Comparison of ENCODE assay signal across 15 mouse cellular contexts in the genomic region with DNA sequence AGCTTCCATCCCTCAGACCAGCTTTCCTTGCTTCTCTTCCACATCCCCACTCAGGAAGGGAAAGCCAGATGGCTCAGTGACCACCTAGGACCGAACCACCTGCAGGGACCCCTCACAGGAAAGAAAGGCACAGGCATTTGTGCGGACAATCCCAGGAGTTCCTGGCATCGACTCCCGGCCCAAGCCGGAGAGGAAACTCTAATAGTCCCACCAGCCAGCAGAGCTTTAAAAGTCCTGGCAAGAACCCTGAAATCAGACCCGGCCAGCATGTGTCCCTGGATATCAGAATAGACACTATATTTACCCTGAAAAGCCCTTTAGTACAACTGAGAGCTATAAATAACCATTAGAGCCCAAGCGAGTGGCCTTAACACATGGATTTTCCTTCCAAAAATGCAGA. TPM values are rescaled to one million over a fixed set of nuclear protein-coding genes. Genes with fewer than 3 reads are reported as not detected.
A peak's percentile ranks its signal among the peaks of the same experiment; 100 is the strongest.
DNase-seq lines count a peak whose midpoint lies in the region; ATAC-seq lines count a peak whose summit lies in the region.
"Had no signal": no experiment of that assay in that cellular context is flagged by ENCODE, and none has a peak within 500 bp of the region (broad histone marks: within the 10 kb centered on the region; RNA-seq: fewer than 3 reads in every experiment).

A gene (plus strand): TSS at position 257 of the 400 bp plus-strand sequence.

- peaks cover 18% of the 10 kb centered on the region for H3K4me1 ChIP-seq in limb, embryonic 13.5 days
- peaks cover 4% of the 10 kb centered on the region for H3K4me1 ChIP-seq in limb, embryonic 10.5 days
- H3K4me1 ChIP-seq in heart, embryonic 16.5 days (ENCODE audit: control insufficient read depth, insufficient read depth, low read length), result peaks cover 14% of the 10 kb centered on the region

- 0 out of 2 replicates have a peak within 1 kb of the TSS, but pooled peaks have one; percentile 10 for H3K27ac ChIP-seq in limb, embryonic 13.5 days
- no peak within 1 kb of the TSS for H3K27ac ChIP-seq in limb, embryonic 10.5 days
- H3K27ac ChIP-seq in heart, embryonic 16.5 days (ENCODE audit: low read length), result peak within 1 kb of the TSS; percentile 82

- 52% methylated on average over 7 of the region's 7 CpGs for WGBS in limb, embryonic 13.5 days
- WGBS in limb, embryonic 10.5 days, result 85% methylated on average over 7 of the region's 7 CpGs
- WGBS in heart, embryonic 16.5 days, result 32% methylated on average over 7 of the region's 7 CpGs

- peak; percentile 14 for DNase-seq in cerebellum, adult 9-11 months
- DNase-seq in cerebellum, adult 8-10 months, result no peak
- DNase-seq in limb, embryonic 10.5 days (ENCODE audit: low spot score), result no peak
- DNase-seq in skeletal muscle tissue, adult 2 months (ENCODE audit: low read depth, low spot score), result peak; percentile 80
- no peak for DNase-seq in lung, postnatal 14 days
- DNase-seq in left cerebral cortex, postnatal 14 days (ENCODE audit: low spot score in 2 of 2), result no peak
- DNase-seq: kidney, postnatal 25 days; liver; lung, adult 2 months had no signal

- no peaks in the 10 kb centered on the region for H3K9me3 ChIP-seq in limb, embryonic 13.5 days
- no peaks in the 10 kb centered on the region for H3K9me3 ChIP-seq in limb, embryonic 10.5 days (replicated peaks)
- no peaks in the 10 kb centered on the region for H3K9me3 ChIP-seq in heart, embryonic 16.5 days (replicated peaks; ENCODE audit: control insufficient read depth, low read length)

- no peak for ATAC-seq in limb, embryonic 13.5 days (ENCODE audit: low FRiP score, low read depth)
- peak; percentile 76 for ATAC-seq in heart, embryonic 16.5 days (replicated peaks; ENCODE audit: extremely low read depth, insufficient read depth, low FRiP score)
- ATAC-seq: intestine, embryonic 16.5 days; Patski had no signal

- intact Hi-C loops in left cerebral cortex, postnatal 14 days (cut with DNase I), result no loop called here

- 0 out of 2 replicates have a peak within 1 kb of the TSS, but pooled peaks have one; percentile 14 for H3K4me2 ChIP-seq in limb, embryonic 13.5 days (replicated peaks)
- H3K4me2 ChIP-seq in heart, embryonic 16.5 days (ENCODE audit: low read depth, low read length), result peak within 1 kb of the TSS; percentile 48

- H3K9ac ChIP-seq in limb, embryonic 13.5 days, result no peak within 1 kb of the TSS
- H3K9ac ChIP-seq in heart, embryonic 16.5 days (ENCODE audit: low read length), result peak within 1 kb of the TSS; percentile 56

- H3K27me3 ChIP-seq in limb, embryonic 13.5 days, result no peaks in the 10 kb centered on the region
- H3K27me3 ChIP-seq in limb, embryonic 10.5 days (ENCODE audit: low read depth, poor library complexity, severe bottlenecking), result no peaks in the 10 kb centered on the region
- no peaks in the 10 kb centered on the region for H3K27me3 ChIP-seq in heart, embryonic 16.5 days (ENCODE audit: control insufficient read depth, insufficient read depth, low read length)

- H3K36me3 ChIP-seq in limb, embryonic 13.5 days, result no peaks in the 10 kb centered on the region
- no peaks in the 10 kb centered on the region for H3K36me3 ChIP-seq in limb, embryonic 10.5 days
- no peaks in the 10 kb centered on the region for H3K36me3 ChIP-seq in heart, embryonic 16.5 days (ENCODE audit: control insufficient read depth, insufficient read depth)

- no peak within 1 kb of the TSS for H3K4me3 ChIP-seq in limb, embryonic 13.5 days
- H3K4me3 ChIP-seq in limb, embryonic 10.5 days, result no peak within 1 kb of the TSS
- H3K4me3 ChIP-seq in heart, embryonic 16.5 days (ENCODE audit: low read length), result peak within 1 kb of the TSS; percentile 41

RNA-seq across cellular contexts. Expression of the gene that starts here (rescaled TPM):
- 5.4 and 5.7 TPM in 2 replicates for polyA plus RNA-seq in limb, embryonic 13.5 days (2015; fragmentation: Nextera tagmentation; extraction: Ambion mirVana)
- polyA plus RNA-seq in limb, embryonic 10.5 days (2016; fragmentation: Nextera tagmentation; extraction: Ambion mirVana), result not detected in 2 replicates
- 23.3 and 29.9 TPM in 2 replicates for polyA plus RNA-seq in heart, embryonic 16.5 days (2015; fragmentation: Nextera tagmentation; extraction: Ambion mirVana)
- 1 to 10 TPM in 1 of 2 experiments, under 1 TPM in 1; 0.30 to 1.2 TPM for total RNA-seq in left cerebral cortex, postnatal 14 days (2021)
- total RNA-seq: neutrophil, adult 5-6 weeks had no signal
- polyA plus RNA-seq: hindbrain, embryonic 11.5 days; Patski had no signal

Comparison
In these comparisons a context has a peak if more than half of its experiments do, and no peak if none do; other contexts are left out.
1. DNase-seq: peak in cerebellum, adult 9-11 months (single experiment) and skeletal muscle tissue, adult 2 months (single experiment); none in cerebellum, adult 8-10 months (single experiment), limb, embryonic 10.5 days (single experiment), lung, postnatal 14 days (single experiment) and left cerebral cortex, postnatal 14 days (0 of 2).